Mouse (Mus musculus): ENCODE measurements around the gene Sycp2.
A peak's percentile ranks its signal among the peaks of the same experiment; 100 is the strongest.

Sycp2 gene

DNA sequence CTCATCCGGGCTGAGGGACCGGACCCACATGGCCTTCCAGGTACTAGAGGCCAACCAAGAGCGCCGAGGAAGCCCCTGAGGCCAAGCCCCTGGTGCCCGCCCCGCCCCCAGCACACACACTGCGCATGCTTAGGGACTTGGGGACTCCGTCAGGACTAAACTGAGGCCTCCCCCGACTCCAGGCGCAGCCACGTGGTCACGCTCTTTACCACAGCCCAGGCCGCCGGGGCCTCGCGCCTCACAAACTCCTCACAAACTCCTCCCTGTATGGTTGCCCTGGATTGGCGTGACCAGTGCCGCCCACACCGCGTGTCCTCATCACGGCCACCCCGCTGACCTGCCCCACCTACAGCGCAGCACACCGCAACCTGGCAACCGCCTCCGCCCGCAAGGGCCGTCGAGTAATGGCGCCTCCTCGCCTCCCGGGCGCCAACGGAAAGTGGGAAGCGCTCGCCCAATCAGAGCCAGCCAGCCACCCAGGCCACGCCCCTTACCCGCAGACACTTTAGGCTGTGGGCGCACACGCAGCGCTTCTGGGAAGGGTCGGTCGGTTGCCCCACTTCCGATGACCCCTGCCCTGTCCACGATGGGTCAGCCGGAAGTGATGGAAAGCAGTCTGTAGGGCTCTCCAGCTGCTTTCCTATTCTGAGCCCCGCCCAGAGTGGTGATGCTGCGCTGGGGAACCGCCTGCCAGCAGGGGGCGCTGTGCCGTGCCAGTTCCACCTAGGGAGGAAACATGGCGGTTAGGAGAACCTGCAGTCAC lies at the start of gene Sycp2:
TSS of gene Sycp2 (minus strand) at position 633 of the 763 bp plus-strand sequence.
- no peak for DNase-seq

- DNase-seq = no peak
These were observed 47.4 kb upstream of the Sycp2 start for GRCm38 (mm10) chr2:178454664-178455516.

DNA sequence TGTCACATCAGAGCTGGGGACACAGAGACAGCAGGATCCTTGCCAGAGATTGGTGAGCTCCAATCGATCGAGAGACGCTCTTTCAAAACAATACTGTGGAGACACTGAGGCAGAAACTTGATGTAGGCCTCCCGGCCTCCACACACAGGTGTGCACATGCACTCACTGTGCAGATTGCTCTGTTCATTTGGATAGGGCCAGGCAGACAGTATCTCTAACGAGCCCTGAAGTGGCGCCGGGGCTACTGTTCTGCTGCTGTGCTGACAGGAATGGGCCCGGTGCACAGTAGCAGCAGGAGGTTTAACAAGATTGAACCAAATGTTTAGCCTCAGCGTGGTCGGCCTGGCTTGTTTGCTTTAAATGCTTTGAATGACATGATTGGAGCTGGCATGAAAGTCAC lies 43.5 kb upstream of the Sycp2 start:
- no peak for DNase-seq

DNA sequence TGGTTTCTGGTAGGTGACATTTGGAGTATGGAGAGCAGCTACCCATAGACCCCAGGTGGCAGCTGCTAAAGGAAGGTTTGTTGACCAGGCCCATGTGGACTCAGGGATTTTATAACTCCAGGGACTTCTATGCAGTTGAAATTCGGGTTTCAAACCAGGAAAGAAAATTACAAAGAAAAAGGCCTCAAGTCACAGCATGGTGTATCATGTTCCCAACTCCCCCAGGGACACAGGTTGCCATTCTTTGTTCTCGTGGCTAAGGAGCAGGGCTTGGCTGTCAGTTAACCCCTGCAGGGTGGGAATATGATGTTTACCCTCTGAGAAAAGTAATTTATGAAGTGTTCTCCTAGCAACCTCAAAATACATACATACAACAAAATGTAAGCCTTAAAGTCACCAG lies 42.8 kb upstream of the Sycp2 start:
- no peak for DNase-seq

DNA sequence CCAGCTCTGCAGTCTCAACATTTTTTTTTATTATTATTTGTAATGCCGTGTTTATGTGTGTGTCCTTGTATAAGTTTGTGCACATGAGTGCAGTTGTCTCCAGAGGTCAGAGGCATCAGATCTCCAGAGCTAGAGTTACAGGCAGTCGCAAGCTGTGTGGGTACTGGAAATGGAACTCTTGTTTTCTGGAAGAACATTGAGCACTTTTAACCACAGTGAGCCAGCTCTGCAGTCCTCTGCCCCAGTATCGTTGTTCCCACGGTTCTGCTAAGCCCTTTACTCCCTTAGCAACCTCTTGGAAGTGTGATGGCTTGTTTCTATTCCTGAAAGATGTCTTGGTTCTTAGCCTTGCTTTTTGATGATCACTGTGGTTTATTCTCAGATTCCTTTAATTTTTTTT lies 41.9 kb upstream of the Sycp2 start:
- no peak for DNase-seq

DNA sequence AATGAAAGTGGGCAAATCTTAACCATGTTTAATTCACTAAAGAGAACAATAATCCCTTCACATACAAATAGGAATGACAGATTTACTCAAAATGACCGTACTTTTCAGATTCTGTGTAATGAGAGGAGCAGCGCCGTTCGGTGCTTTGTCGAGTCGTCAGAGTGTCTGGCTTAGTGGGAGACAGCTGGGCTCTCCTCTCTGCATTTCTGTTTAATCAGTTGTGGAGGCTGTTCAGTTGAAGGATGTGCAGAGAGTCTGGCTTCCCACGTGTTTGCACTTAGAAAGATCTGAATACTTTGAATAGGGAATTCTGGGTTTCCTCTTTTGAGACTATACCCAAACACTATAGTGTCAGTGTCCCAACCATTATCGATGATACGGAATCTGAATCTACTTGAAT lies 29.8 kb upstream of the Sycp2 start:
- DNase-seq = no peak

DNA sequence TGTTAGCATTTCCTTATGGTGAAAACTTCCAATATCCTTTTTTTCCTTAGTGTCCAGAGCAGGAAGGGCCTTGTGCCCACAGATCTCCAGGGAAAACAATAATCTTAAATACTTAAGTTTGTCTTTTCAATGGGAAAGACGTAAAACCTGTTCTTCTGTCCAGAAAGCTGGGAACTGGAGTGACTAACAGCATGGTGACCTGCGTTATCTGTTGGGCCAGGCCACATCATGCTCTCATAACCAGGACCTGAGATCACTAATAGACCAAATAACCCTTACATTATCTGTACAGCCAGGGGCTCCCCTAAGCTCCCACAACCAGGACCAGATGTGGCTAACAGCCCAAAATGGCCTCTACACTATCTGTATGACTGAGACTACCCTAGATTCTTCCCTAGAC lies 26.4 kb upstream of the Sycp2 start:
- DNase-seq = no peak

DNA sequence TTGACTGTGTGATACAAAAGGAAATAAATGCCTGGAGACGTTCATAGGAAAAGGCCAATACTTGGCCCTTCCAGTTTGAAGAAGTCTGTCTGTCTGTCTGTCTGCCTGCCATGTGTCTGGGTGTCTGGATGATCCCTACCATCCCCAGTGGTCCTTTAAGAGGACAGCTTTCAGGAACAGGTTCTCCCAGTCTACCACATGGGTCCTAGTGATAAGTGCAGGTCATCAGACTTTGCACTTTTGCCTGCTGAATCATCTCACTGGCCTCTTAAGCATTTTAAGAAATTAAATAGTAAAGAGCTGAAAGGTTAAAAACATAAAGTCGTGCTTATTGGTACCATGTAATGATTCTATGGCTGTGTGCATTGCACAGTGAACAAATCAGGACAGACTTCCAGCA lies 26.0 kb upstream of the Sycp2 start:
- no peak for DNase-seq

- no peak for DNase-seq
These were observed 22.7 kb upstream of the Sycp2 start, which contains the start of gene Cdh26 for GRCm38 (mm10) chr2:178430231-178430630. Gene Cdh26, plus strand, starts transcription at chr2:178430531.

DNA sequence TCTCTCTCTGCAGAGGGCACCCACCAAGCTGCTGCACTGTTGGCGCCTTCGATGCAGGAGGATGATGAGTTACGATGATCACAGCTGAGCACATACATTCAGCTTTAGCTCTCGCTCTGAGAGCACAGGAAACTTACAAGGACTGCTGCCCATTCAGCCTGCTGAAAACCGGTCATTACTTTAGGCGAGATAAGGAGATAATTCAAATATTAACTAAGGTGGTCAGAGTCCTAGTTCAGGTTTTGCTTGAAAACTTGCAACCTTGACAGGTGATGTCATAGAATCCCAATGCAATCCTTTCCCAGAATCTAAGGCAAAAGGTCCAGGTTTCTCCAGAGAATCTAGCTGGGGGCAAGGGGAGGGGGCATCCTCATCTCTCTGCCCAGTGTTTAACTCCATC lies 21.9 kb upstream of the Sycp2 start:
- no peak for DNase-seq

GRCm38 (mm10) chr2:178428676-178429075 lies 21.2 kb upstream of the Sycp2 start:
- no peak for DNase-seq

DNA sequence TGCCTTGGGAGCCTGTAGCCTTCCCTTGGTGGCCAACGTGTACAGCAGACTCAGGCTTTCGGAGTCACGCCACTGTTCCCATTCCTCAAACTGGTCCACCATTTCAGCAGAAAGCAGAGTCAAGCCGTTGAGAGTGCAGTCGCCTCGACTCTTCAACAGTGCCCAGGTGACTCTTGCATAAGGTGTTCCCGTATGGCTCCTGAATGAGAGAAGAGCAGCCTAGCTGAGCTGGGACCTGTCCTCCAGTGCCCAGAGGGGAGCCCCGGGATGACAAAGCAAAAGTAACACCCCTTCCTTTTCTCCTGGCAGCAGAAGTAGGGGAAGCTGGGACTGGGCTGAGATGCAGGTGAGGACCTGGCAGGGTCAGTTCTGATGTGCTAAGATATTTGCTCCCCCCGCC lies 20.7 kb upstream of the Sycp2 start:
- DNase-seq = no peak

DNA sequence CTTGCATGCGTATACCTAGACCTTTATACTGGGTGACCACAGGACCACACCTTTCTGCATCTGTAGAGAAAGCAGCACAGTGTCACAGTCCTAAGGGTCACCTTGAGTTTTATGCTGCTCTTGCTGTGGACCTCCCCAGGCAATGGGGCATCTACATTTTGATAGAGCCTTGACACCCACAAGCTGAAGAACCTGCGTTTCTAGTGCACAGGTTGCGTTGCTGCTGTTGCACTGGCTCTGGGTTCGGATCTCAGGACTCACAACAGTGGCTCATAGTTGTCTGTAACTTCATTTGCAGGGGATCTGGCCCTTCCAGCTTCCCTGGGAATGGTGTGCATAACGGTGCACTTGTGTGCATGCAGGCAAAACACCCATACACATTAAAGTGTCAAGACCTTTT lies 19.7 kb upstream of the Sycp2 start:
- DNase-seq = no peak

DNA sequence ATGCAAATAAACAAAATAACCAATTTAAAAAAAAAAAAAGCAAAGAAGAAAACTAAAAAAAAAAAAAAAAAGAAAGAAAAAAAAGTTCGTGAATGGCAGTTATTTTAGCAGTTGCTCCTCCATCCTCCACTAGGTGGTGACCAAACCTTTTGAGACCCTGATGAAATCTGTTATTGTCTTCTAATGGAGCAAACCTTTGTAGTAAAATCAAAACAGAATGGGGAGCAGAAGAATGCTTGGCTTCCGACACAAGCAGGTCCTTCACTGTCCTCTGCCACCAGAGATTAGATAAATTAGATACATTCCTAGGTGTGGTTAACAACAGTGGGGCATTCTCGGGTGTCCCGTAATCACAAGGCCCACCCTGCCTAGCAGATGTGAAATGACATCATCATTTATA lies 18.7 kb upstream of the Sycp2 start:
- peak; percentile 1 for DNase-seq

GRCm38 (mm10) chr2:178423223-178423622 lies 15.7 kb upstream of the Sycp2 start:
- no peak for DNase-seq

GRCm38 (mm10) chr2:178422186-178422585 lies 14.7 kb upstream of the Sycp2 start:
- DNase-seq = no peak

GRCm38 (mm10) chr2:178421603-178422002 lies 14.1 kb upstream of the Sycp2 start:
- no peak for DNase-seq

- no peak for DNase-seq
These were observed 13.1 kb upstream of the Sycp2 start for GRCm38 (mm10) chr2:178420576-178420975.

DNA sequence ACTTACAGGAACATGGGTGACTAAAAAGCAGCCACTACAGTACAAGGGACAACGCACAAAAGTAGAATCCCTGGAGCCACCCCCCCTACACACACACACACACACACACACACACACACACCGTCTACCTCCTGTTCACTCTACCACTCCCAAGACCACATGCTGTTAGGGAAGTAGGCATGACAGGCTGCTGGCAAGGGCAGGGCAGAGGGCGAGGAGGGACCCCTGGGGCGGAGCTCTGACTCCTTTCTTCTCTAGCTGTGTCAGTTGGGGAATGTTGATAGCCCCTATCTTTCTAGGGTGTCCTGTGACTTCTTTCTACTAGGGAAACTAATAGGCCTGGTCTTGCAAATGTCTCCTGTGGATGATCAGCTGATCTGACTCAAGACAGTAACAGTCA lies 9.5 kb upstream of the Sycp2 start:
- DNase-seq = no peak

DNA sequence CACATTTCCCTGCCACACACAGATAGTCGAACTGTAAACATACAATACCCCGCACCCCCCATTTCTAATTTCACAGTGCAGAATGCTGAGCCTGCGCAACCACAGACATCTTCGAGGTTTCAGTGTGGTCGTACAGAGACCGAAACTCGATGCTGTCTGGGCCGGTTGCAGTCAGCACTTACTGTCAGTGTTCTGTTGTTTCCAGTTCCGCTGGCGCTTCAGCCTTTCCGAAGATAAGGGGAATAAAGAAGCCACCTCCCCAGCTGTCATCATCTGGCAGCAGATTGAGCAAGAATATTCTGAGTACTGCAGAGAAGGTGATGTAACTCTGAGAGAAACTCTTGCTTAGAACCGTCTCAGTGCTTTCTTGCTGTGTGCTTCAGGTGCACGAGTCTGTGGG lies 8.9 kb upstream of the Sycp2 start:
- DNase-seq = no peak

GRCm38 (mm10) chr2:178415150-178415448 lies 7.6 kb upstream of the Sycp2 start:
- no peak for DNase-seq

- DNase-seq = peak; percentile 35
These were observed 7.0 kb upstream of the Sycp2 start, which contains the start of the genes Ppp1r3d and Fam217b for GRCm38 (mm10) chr2:178414261-178415149. Gene Ppp1r3d, minus strand, starts transcription at chr2:178414472. Gene Fam217b, plus strand, starts transcription at chr2:178414524.

All from kidney, adult 11 months (tissue).